Mouse (Mus musculus) monocyte, adult 2 months (primary cell): ENCODE results near the gene Rnf40.

ENCODE experiments used
- DNase-seq, 2 experiments: peaks; one replicate each; pipeline ENCODE4 v3.0.0; 2022; ENCODE audit warnings: low spot score in 2 of 2, low read depth in 1 of 2

The Rnf40 gene

GRCm38 (mm10) chr7:127588011-127588871 lies at the start of gene Rnf40, which contains the start of gene Ccdc189:
Gene Rnf40 (plus strand): TSS chr7:127588767.
Gene Ccdc189 (minus strand): TSS chr7:127588595.
- DNase-seq = peak; percentile 90 to 93

- DNase-seq = no peak
Measured at GRCm38 (mm10) chr7:127541671-127542070, 46.9 kb upstream of the Rnf40 start.

DNA sequence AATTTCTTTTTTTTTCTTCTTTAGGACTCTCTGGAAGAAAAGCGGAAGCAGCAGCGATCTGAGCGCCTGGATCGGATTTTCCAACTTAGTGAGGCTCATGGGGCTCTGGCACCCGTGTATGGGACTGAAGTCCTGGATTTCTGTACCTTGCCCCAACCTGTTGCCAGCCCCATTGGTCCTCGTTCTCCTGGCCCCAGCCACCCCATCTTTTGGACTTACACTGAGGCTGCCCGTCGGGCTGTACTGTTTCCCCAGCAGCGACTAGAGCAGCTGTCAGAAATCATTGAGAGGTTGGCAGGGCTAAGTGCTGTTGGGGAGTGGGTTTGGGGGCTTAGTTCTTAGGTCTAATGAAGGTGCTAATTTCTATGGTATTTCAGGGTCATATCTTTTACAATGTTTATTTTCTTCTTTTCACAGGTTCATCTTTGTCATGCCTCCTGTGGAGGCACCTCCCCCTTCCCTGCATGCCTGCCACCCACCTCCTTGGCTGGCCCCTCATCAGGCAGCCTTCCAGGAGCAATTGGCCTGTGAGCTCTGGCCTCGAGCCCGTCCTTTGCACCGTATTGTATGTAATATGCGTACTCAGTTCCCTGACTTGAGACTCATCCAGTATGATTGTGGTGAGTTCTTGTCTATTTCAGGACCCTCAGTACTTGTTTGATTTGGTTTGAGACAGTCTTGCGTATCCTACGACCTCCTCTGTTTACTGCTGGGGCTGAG lies 39.3 kb upstream of the Rnf40 start:
- no peak for DNase-seq

DNA sequence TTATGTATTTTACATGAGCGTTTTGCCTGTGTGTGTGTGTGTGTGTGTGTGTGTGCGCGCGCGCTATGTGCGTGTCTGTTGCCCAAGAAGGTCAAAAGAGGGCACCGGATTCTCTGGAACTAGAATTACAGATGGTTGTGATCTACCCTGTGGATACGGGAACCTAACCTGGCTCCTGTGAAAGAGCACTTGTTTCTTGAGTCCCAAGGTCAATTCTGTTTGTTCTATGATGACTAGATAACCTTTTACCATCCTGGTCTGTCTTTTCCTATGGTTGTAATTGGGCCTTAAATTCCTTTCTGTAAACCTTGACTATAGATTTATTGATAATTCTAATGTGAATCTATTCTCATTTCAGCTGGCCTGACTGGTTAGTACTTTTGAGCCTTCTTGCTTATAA lies 37.0 kb upstream of the Rnf40 start:
- no peak for DNase-seq

DNA sequence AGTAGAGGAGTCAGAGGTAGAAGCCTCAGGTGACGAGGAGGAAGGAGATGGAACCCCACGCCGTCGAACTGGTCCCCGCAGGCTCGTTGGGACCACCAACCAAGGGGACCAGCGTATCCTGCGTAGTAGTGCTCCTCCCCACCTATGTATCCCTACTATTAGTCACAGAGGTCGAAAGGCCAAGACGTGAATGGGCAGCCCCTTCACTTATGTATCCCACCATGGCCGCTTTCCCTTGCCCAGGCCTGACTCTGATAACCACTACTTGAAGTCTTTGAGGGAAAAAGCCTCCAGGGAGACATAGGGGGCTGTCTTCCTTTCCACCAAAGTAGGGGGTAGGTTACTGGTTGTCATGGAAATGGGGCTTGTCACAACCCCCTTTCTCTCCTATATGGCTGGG lies 28.0 kb upstream of the Rnf40 start:
- DNase-seq = no peak

DNA sequence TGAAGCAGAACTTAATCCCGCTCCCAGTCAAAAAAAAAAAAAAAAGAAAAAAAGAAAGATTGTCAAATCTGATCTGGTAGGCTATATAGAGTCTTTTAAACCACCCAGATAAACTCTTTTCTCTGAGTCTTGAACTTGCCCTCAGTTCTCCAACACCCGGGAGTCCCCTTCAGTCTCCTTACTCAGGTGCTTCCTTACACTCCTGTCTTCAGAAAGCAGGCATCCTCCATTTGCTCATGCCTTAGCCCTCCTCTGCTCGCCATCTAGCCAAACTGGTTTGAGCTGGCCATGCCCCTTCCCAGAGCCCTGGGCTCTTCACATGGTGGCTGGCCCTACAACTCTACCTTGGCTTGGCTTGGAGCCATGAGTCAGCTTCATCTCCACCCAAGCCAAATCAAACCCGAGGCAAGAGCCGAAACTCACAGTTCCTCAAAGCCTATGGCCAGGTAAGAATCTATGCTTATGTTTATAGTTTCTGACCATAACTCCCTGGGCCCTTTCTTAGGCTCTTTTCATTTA lies 27.2 kb upstream of the Rnf40 start, which contains the start of gene Tmem265:
Gene Tmem265, plus strand, starts transcription at position 51 of the 519 bp plus-strand sequence.
- no peak for DNase-seq

DNA sequence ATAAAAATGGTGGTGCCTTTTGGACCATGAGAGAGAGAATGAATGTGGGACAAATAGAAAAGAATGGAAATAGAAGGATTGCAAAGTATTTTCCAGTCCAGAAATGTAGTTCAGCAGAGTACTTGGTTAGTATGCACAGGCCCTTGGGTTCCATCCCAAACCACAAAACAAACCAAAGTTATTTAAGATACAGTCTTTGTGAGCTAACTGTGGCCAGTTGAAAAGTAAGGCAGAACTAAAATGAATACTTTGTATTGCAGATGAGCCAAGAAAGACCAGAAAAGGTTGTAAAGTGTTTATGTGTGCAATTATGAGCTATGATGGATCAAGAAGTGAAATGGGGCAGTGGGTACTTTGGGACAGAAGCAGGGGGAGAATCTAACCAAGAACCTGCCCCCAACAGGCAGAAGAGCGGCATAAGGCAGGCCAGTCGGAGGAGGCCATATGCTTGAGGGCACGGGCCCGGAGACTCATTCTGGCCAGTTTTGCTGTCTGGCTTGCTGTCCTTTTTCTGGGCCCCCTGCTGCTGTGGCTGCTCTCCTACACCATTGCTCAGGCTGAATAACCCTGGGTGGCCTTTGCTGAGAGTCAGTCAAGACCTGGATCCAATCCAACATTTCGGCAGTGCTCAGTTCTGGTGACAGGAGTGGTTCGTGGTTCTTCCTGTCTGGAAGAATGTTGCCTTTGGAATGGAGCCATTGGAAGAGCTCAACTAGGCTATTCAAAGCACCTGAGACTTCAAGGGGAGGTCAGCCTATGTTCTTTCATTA lies 24.0 kb upstream of the Rnf40 start:
- DNase-seq = no peak

- DNase-seq = peak; percentile 82 to 85
Measured at GRCm38 (mm10) chr7:127572895-127573471, 15.6 kb upstream of the Rnf40 start, which contains the start of gene Phkg2. Gene Phkg2 (plus strand): TSS chr7:127573340.

- no peak for DNase-seq
Measured at GRCm38 (mm10) chr7:127573503-127574008, 15.0 kb upstream of the Rnf40 start.

DNA sequence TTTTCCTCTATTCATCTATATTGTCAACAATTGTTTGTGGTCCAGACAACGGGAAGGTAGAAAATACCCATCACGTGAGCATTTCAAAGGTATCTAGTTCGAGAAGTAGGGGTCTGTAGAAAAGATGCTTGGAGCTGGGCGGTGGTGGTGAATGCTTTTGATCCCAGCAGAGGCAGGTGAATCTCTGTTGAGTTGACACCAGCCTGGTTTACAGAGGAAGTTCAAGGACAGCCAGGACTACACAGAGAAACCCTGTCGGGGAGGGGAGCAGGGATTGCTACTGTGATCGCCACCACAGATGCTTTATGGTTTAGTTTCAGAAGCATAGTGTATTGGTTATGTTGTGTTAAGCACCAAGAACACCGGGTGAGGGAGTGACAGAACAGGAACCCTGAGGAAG lies 14.5 kb upstream of the Rnf40 start:
- no peak for DNase-seq

- no peak for DNase-seq
Measured at GRCm38 (mm10) chr7:127583260-127583659, 5.3 kb upstream of the Rnf40 start.

- no peak for DNase-seq
Measured at GRCm38 (mm10) chr7:127585031-127585430, 3.5 kb upstream of the Rnf40 start.

- DNase-seq = no peak
Measured at GRCm38 (mm10) chr7:127586149-127586548, 2.4 kb upstream of the Rnf40 start.

GRCm38 (mm10) chr7:127587196-127587595 lies 1.4 kb upstream of the Rnf40 start:
- DNase-seq = no peak

DNA sequence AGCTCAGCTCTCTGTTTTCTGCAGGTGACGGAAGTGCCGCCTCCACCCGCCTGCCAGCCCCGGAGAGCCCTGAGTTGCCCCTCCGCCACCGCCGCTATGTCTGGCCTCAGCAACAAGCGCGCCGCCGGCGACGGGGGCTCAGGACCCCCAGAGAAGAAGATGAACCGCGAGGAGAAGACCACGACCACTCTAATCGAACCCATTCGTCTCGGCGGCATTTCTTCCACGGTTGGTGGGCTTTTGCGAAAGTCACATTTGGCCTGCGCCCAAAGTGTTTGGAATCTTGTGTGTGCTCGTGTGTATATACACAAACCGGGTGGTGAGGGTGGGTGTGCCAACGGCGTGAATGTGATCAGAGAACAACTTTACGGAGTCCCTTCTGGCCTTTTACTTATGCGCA lies 334 bp downstream of the Rnf40 start:
- no peak for DNase-seq

GRCm38 (mm10) chr7:127589637-127590036 lies 1.1 kb downstream of the Rnf40 start:
- no peak for DNase-seq

GRCm38 (mm10) chr7:127591108-127591507 lies 2.5 kb downstream of the Rnf40 start:
- DNase-seq = no peak

GRCm38 (mm10) chr7:127592575-127592974 lies 4.0 kb downstream of the Rnf40 start:
- no peak for DNase-seq

DNA sequence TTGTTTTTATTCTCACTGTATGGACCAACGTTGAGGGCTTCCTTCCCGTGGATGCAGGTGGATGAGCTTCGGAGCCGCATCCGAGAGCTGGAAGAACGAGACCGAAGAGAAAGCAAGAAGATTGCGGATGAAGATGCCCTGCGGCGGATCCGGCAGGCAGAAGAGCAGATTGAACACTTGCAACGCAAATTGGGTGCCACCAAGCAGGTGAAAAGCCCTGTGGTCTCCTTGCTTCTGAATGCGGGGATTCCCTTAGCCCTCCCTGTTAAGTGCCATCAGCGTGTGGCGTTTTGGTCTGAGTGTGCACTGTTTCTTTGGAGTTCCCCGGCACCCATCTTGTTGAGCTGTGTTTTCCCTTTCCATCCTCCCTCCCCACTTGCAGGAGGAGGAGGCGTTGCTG lies 8.2 kb downstream of the Rnf40 start:
- no peak for DNase-seq

DNA sequence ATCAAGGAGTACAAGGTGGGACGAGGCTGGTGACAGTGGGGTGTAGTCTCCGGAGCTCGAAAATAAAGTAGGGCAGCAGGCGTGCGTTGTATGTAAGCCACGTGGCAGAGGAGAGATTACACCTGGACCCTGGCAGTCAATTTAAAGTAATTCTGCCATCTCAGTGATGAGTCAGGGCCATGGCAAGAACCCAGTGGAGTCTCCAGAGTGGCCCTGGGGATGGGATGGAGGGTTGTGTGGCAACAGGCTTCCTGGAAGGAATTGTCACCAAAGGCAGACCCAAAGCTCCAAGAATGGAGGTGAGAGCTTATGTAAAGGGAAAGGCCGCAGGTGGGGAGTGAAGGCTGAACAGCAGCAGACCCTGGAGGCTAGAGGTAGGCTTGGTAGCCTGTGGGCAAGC lies 12.0 kb downstream of the Rnf40 start:
- DNase-seq = no peak

DNA sequence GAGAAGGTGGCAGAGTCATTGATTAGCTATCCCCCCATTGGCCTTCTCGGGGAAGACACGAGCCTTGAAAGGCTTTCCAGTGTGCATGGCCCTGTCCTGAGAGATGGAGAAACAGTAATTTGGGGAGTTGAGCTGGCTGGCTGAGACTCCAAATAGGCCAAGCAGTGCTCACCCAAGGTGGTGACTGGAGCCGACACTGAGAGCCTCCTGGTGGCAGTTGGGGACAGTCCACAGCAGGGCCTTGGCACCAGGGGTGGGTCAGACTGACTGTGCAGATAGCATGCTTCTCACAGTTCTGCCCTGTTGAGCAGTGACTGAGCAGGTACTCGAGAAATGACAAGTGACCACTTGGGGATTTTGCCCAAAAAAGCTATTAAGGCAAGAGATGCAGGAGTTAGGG lies 13.2 kb downstream of the Rnf40 start:
- DNase-seq = no peak
